24 mouse cellular contexts compared by ENCODE assay signal in genomic region chr12:33265877-33266276, GRCm38 (mm10).
DNase-seq lines count a peak whose midpoint lies in the region; ATAC-seq and TF ChIP-seq lines count a peak whose summit lies in the region.
"Had no signal": no experiment of that assay in that cellular context is flagged by ENCODE, and none has a peak within 500 bp of the region (broad histone marks: within the 10 kb centered on the region; RNA-seq: fewer than 3 reads in every experiment).

No protein-coding gene starts in this region.

- H3K27ac ChIP-seq in midbrain, embryonic 12.5 days (replicated peaks) = no peak overlapping the region
- H3K27ac ChIP-seq in midbrain, embryonic 10.5 days (replicated peaks) = no peak overlapping the region
- H3K27ac ChIP-seq in midbrain, embryonic 14.5 days (replicated peaks; ENCODE audit: low read depth, low read length) = no peak overlapping the region
- H3K27ac ChIP-seq in midbrain, postnatal 0 days (ENCODE audit: low read depth, low read length) = no peak overlapping the region
- H3K27ac ChIP-seq in embryonic facial prominence, embryonic 10.5 days (replicated peaks) = no peak overlapping the region
- H3K27ac ChIP-seq: embryonic facial prominence, embryonic 12.5 days; embryonic facial prominence, embryonic 15.5 days; gastrocnemius, adult 2 months had no signal

- 76% methylated on average over 11 of the region's 11 CpGs for WGBS in midbrain, embryonic 12.5 days
- WGBS in midbrain, embryonic 10.5 days = 93% methylated on average over 11 of the region's 11 CpGs
- WGBS in midbrain, embryonic 14.5 days = 65% methylated on average over 11 of the region's 11 CpGs
- 70% methylated on average over 11 of the region's 11 CpGs for WGBS in midbrain, postnatal 0 days
- WGBS in embryonic facial prominence, embryonic 10.5 days = 90% methylated on average over 11 of the region's 11 CpGs

- H3K27me3 ChIP-seq in midbrain, embryonic 12.5 days = no peaks in the 10 kb centered on the region
- H3K27me3 ChIP-seq in midbrain, embryonic 10.5 days (ENCODE audit: low read depth, poor library complexity, severe bottlenecking) = no peaks in the 10 kb centered on the region
- peaks cover 23% of the 10 kb centered on the region for H3K27me3 ChIP-seq in E14TG2a.4 (ENCODE audit: insufficient read depth, low read length)
- no peaks in the 10 kb centered on the region for H3K27me3 ChIP-seq in midbrain, embryonic 14.5 days (ENCODE audit: control insufficient read depth, insufficient read depth, low read length)
- H3K27me3 ChIP-seq in midbrain, postnatal 0 days (ENCODE audit: insufficient read depth, low read length) = no peaks in the 10 kb centered on the region
- H3K27me3 ChIP-seq in embryonic facial prominence, embryonic 10.5 days (replicated peaks; ENCODE audit: low read depth, poor library complexity, severe bottlenecking) = no peaks in the 10 kb centered on the region
- H3K27me3 ChIP-seq: embryonic facial prominence, embryonic 12.5 days; embryonic facial prominence, embryonic 15.5 days had no signal

- 0 out of 2 replicates have a peak, but pooled peaks cover 3% of the 10 kb centered on the region for H3K9me3 ChIP-seq in midbrain, embryonic 12.5 days
- no peaks in the 10 kb centered on the region for H3K9me3 ChIP-seq in midbrain, embryonic 10.5 days (replicated peaks)
- 0 out of 2 replicates have a peak, but pooled peaks cover 5% of the 10 kb centered on the region for H3K9me3 ChIP-seq in E14TG2a.4 (ENCODE audit: low read length)
- H3K9me3 ChIP-seq in midbrain, embryonic 14.5 days (ENCODE audit: control insufficient read depth, low read length) = no peaks in the 10 kb centered on the region
- H3K9me3 ChIP-seq in midbrain, postnatal 0 days (ENCODE audit: low read length) = no peaks in the 10 kb centered on the region
- H3K9me3 ChIP-seq in embryonic facial prominence, embryonic 10.5 days = no peaks in the 10 kb centered on the region
- H3K9me3 ChIP-seq: embryonic facial prominence, embryonic 12.5 days; embryonic facial prominence, embryonic 15.5 days had no signal

- no peak for TF ChIP-seq CTCF in E14TG2a.4 (conservative IDR thresholded peaks at IDR 0.05; ENCODE audit: low read length)
- TF ChIP-seq CTCF in midbrain, postnatal 0 days (IDR thresholded peaks at IDR 0.05) = no peak

- no peak for DNase-seq in midbrain, embryonic 10.5 days (ENCODE audit: low spot score)
- peak; percentile 56 for DNase-seq in midbrain, embryonic 14.5 days
- no peak for DNase-seq in midbrain, postnatal 0 days (ENCODE audit: low spot score)
- no peak for DNase-seq in adipocyte (ENCODE audit: low spot score)
- DNase-seq in embryonic facial prominence, embryonic 10.5 days (ENCODE audit: low spot score) = no peak
- DNase-seq in thymus, postnatal 14 days = no peak
- DNase-seq: adrenal gland, postnatal 10 days; adrenal gland, postnatal 36 days; cerebellum, adult 18-20 months; cerebellum, adult 9-10 months; cerebellum, postnatal 14 days; forebrain, postnatal 0 days; gastrocnemius, adult 2 months; gastrocnemius, postnatal 14 days; heart, adult 11 months had no signal

- ATAC-seq in midbrain, embryonic 12.5 days (ENCODE audit: low FRiP score, low read depth) = peak; percentile 65
- peak; percentile 60 for ATAC-seq in midbrain, embryonic 14.5 days (ENCODE audit: low FRiP score, low TSS enrichment)
- ATAC-seq in midbrain, postnatal 0 days (ENCODE audit: low FRiP score) = peak; percentile 57; the same call in 1 of the 2 replicates
- ATAC-seq: activated CD4-positive, CD25-positive, alpha-beta regulatory T cell, adult 4 months; CD4-positive, CD25-positive, alpha-beta regulatory T cell, adult 4 months; forebrain, embryonic 14.5 days; forebrain, postnatal 0 days; hindbrain, embryonic 16.5 days had no signal

- no peak overlapping the region for H3K4me3 ChIP-seq in midbrain, embryonic 12.5 days
- no peak overlapping the region for H3K4me3 ChIP-seq in midbrain, embryonic 10.5 days
- H3K4me3 ChIP-seq in E14TG2a.4 (replicated peaks; ENCODE audit: low read length) = peak overlapping the region; percentile 24; the same call in 1 of the 2 replicates
- no peak overlapping the region for H3K4me3 ChIP-seq in midbrain, embryonic 14.5 days (replicated peaks; ENCODE audit: low read depth, low read length)
- no peak overlapping the region for H3K4me3 ChIP-seq in midbrain, postnatal 0 days (ENCODE audit: low read depth, low read length)
- H3K4me3 ChIP-seq in embryonic facial prominence, embryonic 10.5 days = no peak overlapping the region
- H3K4me3 ChIP-seq: embryonic facial prominence, embryonic 12.5 days; embryonic facial prominence, embryonic 15.5 days; gastrocnemius, adult 2 months had no signal

- H3K4me1 ChIP-seq in midbrain, embryonic 12.5 days = peaks cover 4% of the 10 kb centered on the region; the same call in 1 of the 2 replicates
- H3K4me1 ChIP-seq in midbrain, embryonic 10.5 days = no peaks in the 10 kb centered on the region
- peaks cover 25% of the 10 kb centered on the region for H3K4me1 ChIP-seq in E14TG2a.4 (replicated peaks; ENCODE audit: low read depth, low read length)
- peaks cover 8% of the 10 kb centered on the region; the same call in 1 of the 2 replicates for H3K4me1 ChIP-seq in midbrain, embryonic 14.5 days (ENCODE audit: control insufficient read depth, insufficient read depth, low read length)
- no peaks in the 10 kb centered on the region for H3K4me1 ChIP-seq in midbrain, postnatal 0 days (ENCODE audit: insufficient read depth, low read length)
- H3K4me1 ChIP-seq in embryonic facial prominence, embryonic 10.5 days = no peaks in the 10 kb centered on the region
- H3K4me1 ChIP-seq: embryonic facial prominence, embryonic 12.5 days; embryonic facial prominence, embryonic 15.5 days had no signal

- no peak overlapping the region for H3K9ac ChIP-seq in midbrain, embryonic 12.5 days (replicated peaks)
- no peak overlapping the region for H3K9ac ChIP-seq in midbrain, embryonic 14.5 days (replicated peaks; ENCODE audit: low read length)
- H3K9ac ChIP-seq in midbrain, postnatal 0 days (replicated peaks; ENCODE audit: low read length, poor library complexity, severe bottlenecking) = no peak overlapping the region
- H3K9ac ChIP-seq: embryonic facial prominence, embryonic 12.5 days; embryonic facial prominence, embryonic 15.5 days; forebrain, postnatal 0 days had no signal

- H3K4me2 ChIP-seq in midbrain, embryonic 12.5 days (replicated peaks) = no peak overlapping the region
- H3K4me2 ChIP-seq in midbrain, embryonic 14.5 days (ENCODE audit: low read length) = no peak overlapping the region
- H3K4me2 ChIP-seq in midbrain, postnatal 0 days (ENCODE audit: low read depth, low read length, poor library complexity, severe bottlenecking) = no peak overlapping the region
- H3K4me2 ChIP-seq: embryonic facial prominence, embryonic 12.5 days; embryonic facial prominence, embryonic 15.5 days; heart, embryonic 11.5 days had no signal

- H3K36me3 ChIP-seq in midbrain, embryonic 12.5 days = no peaks in the 10 kb centered on the region
- no peaks in the 10 kb centered on the region for H3K36me3 ChIP-seq in midbrain, embryonic 10.5 days
- no peaks in the 10 kb centered on the region for H3K36me3 ChIP-seq in E14TG2a.4 (ENCODE audit: insufficient read depth, low read length)
- no peaks in the 10 kb centered on the region for H3K36me3 ChIP-seq in midbrain, embryonic 14.5 days (ENCODE audit: control insufficient read depth, insufficient read depth, low read length)
- H3K36me3 ChIP-seq in midbrain, postnatal 0 days (ENCODE audit: insufficient read depth, low read length) = no peaks in the 10 kb centered on the region
- H3K36me3 ChIP-seq in embryonic facial prominence, embryonic 10.5 days (replicated peaks) = 0 out of 2 replicates have a peak, but pooled peaks cover 3% of the 10 kb centered on the region
- H3K36me3 ChIP-seq: embryonic facial prominence, embryonic 12.5 days; embryonic facial prominence, embryonic 15.5 days had no signal
